Mouse (Mus musculus) lung, adult 2 months (tissue): ENCODE measurements around the gene 2310022A10Rik. TPM values are rescaled to one million over a fixed set of nuclear protein-coding genes. Genes with fewer than 3 reads are reported as not detected.

Experiments used
- DNase-seq: peaks from one replicate; pipeline ENCODE4 v3.0.0; 2022
- H3K4me1 ChIP-seq: fragments of 200-500 bp; 2 replicates; pipeline ENCODE4 v1.6.1; 2011; ENCODE audit warnings: low read length; ENCODE audit not compliant: control insufficient read depth, insufficient read depth
- H3K4me3 ChIP-seq: fragments of 200-500 bp; replicated peaks from 2 replicates; pipeline ENCODE3; 2011; ENCODE audit warnings: low read depth, mild to moderate bottlenecking, control low read depth, low read length; ENCODE audit errors: extremely low read depth
- CTCF ChIP-seq: fragments of 200-500 bp; IDR thresholded peaks from 2 replicates; pipeline ENCODE4 v1.5.1; 2011; ENCODE audit warnings: mild to moderate bottlenecking, low read length, control low read depth; ENCODE audit not compliant: insufficient read depth
- POLR2A ChIP-seq: fragments of 200-500 bp; IDR thresholded peaks from 2 replicates; pipeline ENCODE4 v1.6.1; 2011; ENCODE audit warnings: low read depth, mild to moderate bottlenecking, control low read depth, low read length, borderline replicate concordance; ENCODE audit errors: extremely low read depth
- WGBS: fragments of 180-500 bp; shearing (Covaris S2); methylation state at CpG from one replicate; pipeline ENCODE4 v1.1.7; 2018; 5-methylcytosine and 5-hydroxymethylcytosine counted together
- polyA plus RNA-seq: library from polyadenylated mRNA; depleted of rRNA; stranded (reverse); fragments of >200 nt; gene quantifications from 2 replicates; pipeline ENCODE4 v1.2.3, GENCODE M21; 2012; rRNA removed

The 2310022A10Rik gene
- 22.4 and 28.5 TPM in 2 replicates for polyA plus RNA-seq

- under 1% methylated on average over 41 of the region's 41 CpGs for WGBS
- TF ChIP-seq POLR2A (peak; percentile 83; the same call in 1 of the 2 replicates), CTCF (no peak)
Observed at GRCm38 (mm10) chr7:27552931-27553513, at the start of gene 2310022A10Rik, which contains the start of gene Pld3. 2310022A10Rik (plus strand) TSS chr7:27553233. Pld3 (minus strand) TSS chr7:27553218.

GRCm38 (mm10) chr7:27506765-27507370 is 46.2 kb upstream of the 2310022A10Rik start:
- DNase-seq: no peak
- H3K4me1 ChIP-seq: no peaks in the 10 kb centered on the region
- no peak overlapping the region for H3K4me3 ChIP-seq
- WGBS: 25% methylated on average over 9 of the region's 9 CpGs
- no peak for TF ChIP-seq POLR2A
- TF ChIP-seq CTCF: no peak

More at GRCm38 (mm10) chr7:27552931-27553513, at the start of gene 2310022A10Rik, which contains the start of gene Pld3:
- no peaks in the 10 kb centered on the region; the same call in 1 of the 2 replicates for H3K4me1 ChIP-seq
- peak; percentile 90 for DNase-seq
- H3K4me3 ChIP-seq: peak within 1 kb of the TSS; percentile 95

- TF ChIP-seq CTCF: no peak
- TF ChIP-seq POLR2A: peak; percentile 95
- Histone ChIP-seq H3K4me1 (no peaks in the 10 kb centered on the region), H3K4me3 (peak overlapping the region; percentile 89)
- 2% methylated on average over 54 of the region's 54 CpGs for WGBS
- peak; percentile 99 for DNase-seq
Observed at GRCm38 (mm10) chr7:27507711-27508647, 45.1 kb upstream of the 2310022A10Rik start.

DNA sequence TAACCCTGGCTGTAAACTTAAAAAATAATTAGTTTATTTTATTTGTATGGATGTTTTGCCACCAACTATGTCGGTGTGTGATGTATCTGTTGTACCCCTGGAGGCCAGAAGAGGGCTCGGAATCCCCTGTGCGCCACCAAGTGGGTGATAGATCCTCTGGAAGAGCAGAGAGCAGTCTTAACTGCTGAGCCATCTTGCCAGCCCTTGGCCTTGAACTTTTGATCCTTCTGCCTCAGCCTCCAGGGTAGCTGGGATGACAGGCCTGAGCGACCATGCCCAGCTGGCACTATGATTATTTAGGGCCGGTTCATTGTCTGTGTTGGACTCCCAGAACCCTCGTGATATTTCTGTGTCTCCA is 44.4 kb upstream of the 2310022A10Rik start:
- peak; percentile 51 for DNase-seq
- no peak for TF ChIP-seq POLR2A
- TF ChIP-seq CTCF: peak; percentile 80
- 18% methylated on average over 6 of the region's 6 CpGs for WGBS
- Histone ChIP-seq H3K4me3 (no peak overlapping the region), H3K4me1 (no peaks in the 10 kb centered on the region)

- TF ChIP-seq POLR2A: no peak
- TF ChIP-seq CTCF: no peak
- 97% methylated on average over 2 of the region's 2 CpGs for WGBS
- H3K4me3 ChIP-seq: no peak overlapping the region
- no peak for DNase-seq
- no peaks in the 10 kb centered on the region for H3K4me1 ChIP-seq
Observed at GRCm38 (mm10) chr7:27510809-27511208, 42.2 kb upstream of the 2310022A10Rik start.

DNA sequence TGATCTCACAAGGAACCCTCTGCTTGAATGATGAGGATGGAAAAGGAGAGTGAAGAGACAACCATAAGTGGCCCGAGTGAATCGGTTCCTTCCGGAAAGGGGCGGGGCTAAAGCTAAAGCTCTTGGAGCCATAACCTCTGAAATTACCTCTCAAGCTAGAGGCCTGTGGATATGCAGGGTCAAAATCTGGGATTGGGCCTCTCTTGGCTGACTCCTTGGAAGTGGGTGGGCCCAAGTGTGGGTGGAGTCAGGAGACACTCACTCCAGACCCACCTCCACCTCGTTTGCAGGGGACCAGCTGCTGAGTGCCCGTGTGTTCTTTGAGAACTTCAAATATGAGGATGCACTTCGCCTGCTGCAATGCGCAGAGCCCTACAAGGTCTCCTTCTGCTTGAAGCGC is 38.1 kb upstream of the 2310022A10Rik start:
- TF ChIP-seq CTCF: no peak
- no peak for TF ChIP-seq POLR2A
- H3K4me1 ChIP-seq: no peaks in the 10 kb centered on the region
- DNase-seq: no peak
- 67% methylated on average over 9 of the region's 9 CpGs for WGBS
- H3K4me3 ChIP-seq: no peak overlapping the region

DNA sequence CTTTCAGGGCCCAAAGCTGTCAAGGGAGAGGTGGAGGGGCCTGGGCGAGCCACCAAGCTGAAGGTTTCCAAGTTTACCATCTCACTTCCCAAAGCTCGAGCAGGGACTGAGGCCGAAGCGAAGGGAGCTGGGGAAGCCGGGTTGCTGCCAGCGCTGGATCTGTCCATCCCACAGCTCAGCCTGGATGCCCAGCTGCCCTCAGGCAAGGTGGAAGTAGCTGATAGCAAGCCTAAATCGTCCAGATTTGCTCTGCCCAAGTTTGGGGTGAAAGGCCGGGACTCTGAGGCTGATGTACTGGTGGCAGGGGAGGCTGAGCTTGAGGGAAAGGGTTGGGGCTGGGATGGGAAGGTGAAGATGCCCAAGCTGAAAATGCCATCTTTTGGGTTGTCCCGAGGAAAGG is 34.7 kb upstream of the 2310022A10Rik start:
- no peak overlapping the region for H3K4me3 ChIP-seq
- WGBS: 92% methylated on average over 9 of the region's 9 CpGs
- H3K4me1 ChIP-seq: 0 out of 2 replicates have a peak, but pooled peaks cover 3% of the 10 kb centered on the region
- TF ChIP-seq POLR2A (no peak), CTCF (no peak)
- DNase-seq: no peak

DNA sequence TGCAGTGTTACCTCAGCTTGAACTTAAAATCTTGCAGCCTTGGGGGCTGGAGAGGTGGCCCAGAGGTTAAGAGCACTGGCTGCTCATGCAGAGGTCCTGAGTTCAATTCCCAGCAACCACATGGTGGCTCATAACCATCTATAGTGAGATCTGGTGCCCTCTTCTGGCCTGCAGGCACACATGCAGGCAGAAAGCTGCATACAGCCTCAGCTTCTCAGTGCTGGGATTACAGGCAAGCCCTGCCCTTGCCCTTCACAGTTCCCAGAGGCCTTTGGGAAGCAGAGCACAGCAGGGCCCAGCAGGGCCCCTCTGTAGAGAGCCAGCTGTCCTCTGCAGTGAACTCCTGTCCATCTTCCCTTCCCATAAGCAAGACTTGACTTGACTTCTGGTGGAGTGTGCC is 32.9 kb upstream of the 2310022A10Rik start:
- Histone ChIP-seq H3K4me3 (no peak overlapping the region), H3K4me1 (0 out of 2 replicates have a peak, but pooled peaks cover 3% of the 10 kb centered on the region)
- no peak for DNase-seq
- TF ChIP-seq CTCF (no peak), POLR2A (no peak)

DNA sequence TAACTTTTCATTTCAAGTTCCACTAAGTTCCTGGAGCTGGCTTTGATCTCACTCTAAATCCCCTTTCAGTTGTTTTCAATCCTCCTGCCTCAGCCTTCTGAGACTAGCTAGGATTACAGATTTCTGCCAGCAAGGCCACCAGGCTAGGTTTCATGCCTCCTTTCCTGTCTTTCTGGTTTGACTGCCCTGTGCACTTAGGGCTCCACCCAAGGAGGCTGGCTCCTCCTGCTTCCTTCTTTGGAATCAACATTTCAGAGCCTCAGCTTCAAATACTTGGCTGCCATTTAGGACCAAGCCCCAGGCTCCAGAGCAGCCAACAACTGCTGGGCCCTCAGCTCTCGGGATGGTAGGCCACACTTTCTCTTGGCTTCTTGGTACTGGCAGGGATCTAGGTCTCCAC is 32.4 kb upstream of the 2310022A10Rik start:
- TF ChIP-seq CTCF (no peak), POLR2A (no peak)
- H3K4me1 ChIP-seq: 0 out of 2 replicates have a peak, but pooled peaks cover 3% of the 10 kb centered on the region
- 17% methylated on average over 1 of the region's 1 CpGs for WGBS
- H3K4me3 ChIP-seq: no peak overlapping the region
- no peak for DNase-seq
